Mouse (Mus musculus) neural tube, embryonic 11.5 days (tissue): ENCODE results near the gene Osgepl1. TPM values are rescaled to one million over a fixed set of nuclear protein-coding genes. Genes with fewer than 3 reads are reported as not detected.
"Not testable (repeated sequence)": the region's sequence is repeated elsewhere in the genome, so short reads cannot be mapped to it uniquely, and the experiment has no call there.

Experiments
- ATAC-seq: fragments of 200-750 bp; cut with Nextera tagmentation; 2 replicates; pipeline ENCODE4 v1.8.0; 2017; ENCODE audit warnings: moderate number of reproducible peaks, mild to moderate bottlenecking, moderate TSS enrichment, moderate library complexity; ENCODE audit not compliant: insufficient read depth, low FRiP score, low TSS enrichment
- DNase-seq: peaks from one replicate; pipeline ENCODE4 v3.0.0-alpha.2; 2015; ENCODE audit warnings: low spot score
- H3K27ac ChIP-seq: fragments of 300-500 bp; sonication (generic); 2 replicates; pipeline ENCODE4 v1.5.1; 2014; ENCODE audit warnings: low read depth, mild to moderate bottlenecking, low read length
- H3K27me3 ChIP-seq: fragments of 300-500 bp; sonication (generic); 2 replicates; pipeline ENCODE4 v1.6.1; 2014; ENCODE audit warnings: mild to moderate bottlenecking, low read length, mixed read lengths; ENCODE audit not compliant: control insufficient read depth, insufficient read depth
- H3K36me3 ChIP-seq: fragments of 300-500 bp; sonication (generic); 2 replicates; pipeline ENCODE4 v1.6.1; 2014; ENCODE audit warnings: mild to moderate bottlenecking, low read length, moderate library complexity, mixed read lengths; ENCODE audit not compliant: control insufficient read depth, insufficient read depth
- H3K4me1 ChIP-seq: fragments of 300-500 bp; sonication (generic); 2 replicates; pipeline ENCODE4 v1.6.1; 2014; ENCODE audit warnings: low read length, mixed read lengths; ENCODE audit not compliant: control insufficient read depth, insufficient read depth
- H3K4me2 ChIP-seq: fragments of 300-500 bp; sonication (generic); 2 replicates; pipeline ENCODE4 v1.6.1; 2014; ENCODE audit warnings: low read depth, mild to moderate bottlenecking, moderate library complexity
- H3K4me3 ChIP-seq: fragments of 300-500 bp; sonication (generic); 2 replicates; pipeline ENCODE4 v1.5.1; 2014; ENCODE audit warnings: low read depth, low read length
- H3K9ac ChIP-seq: fragments of 300-500 bp; sonication (generic); 2 replicates; pipeline ENCODE4 v1.6.1; 2014; ENCODE audit warnings: mild to moderate bottlenecking, low read length
- H3K9me3 ChIP-seq: fragments of 300-500 bp; sonication (generic); 2 replicates; pipeline ENCODE4 v1.6.1; 2016; ENCODE audit warnings: low read length; ENCODE audit not compliant: control insufficient read depth
- WGBS: fragments of 180-500 bp; shearing (Covaris S2); extraction: QIAGEN DNeasy Blood & Tissue Kit; methylation state at CpG from one replicate; pipeline ENCODE4 v1.1.7; 2014; 5-methylcytosine and 5-hydroxymethylcytosine counted together
- polyA plus RNA-seq: library from polyadenylated mRNA; unstranded; fragments of >200 nt; fragmentation: Nextera tagmentation; extraction: Ambion mirVana; gene quantifications from 2 replicates; pipeline ENCODE4 v1.2.1, GENCODE M21; 2014

Gene Osgepl1
- polyA plus RNA-seq, 1 experiment from 2014 or later: 30.1 TPM

- Histone ChIP-seq H3K9me3 (no peaks in the 10 kb centered on the region), H3K4me1 (no peaks in the 10 kb centered on the region), H3K27ac (no peak overlapping the region), H3K4me2 (no peak overlapping the region), H3K9ac (no peak overlapping the region), H3K36me3 (no peaks in the 10 kb centered on the region), H3K27me3 (no peaks in the 10 kb centered on the region), H3K4me3 (no peak overlapping the region)
- 92% methylated on average over 5 of the region's 5 CpGs for WGBS
- DNase-seq (no peak), ATAC-seq (no peak)
Measured at GRCm38 (mm10) chr1:53323254-53323653, 9.8 kb downstream of the Osgepl1 start.

GRCm38 (mm10) chr1:53324277-53324676 is 10.9 kb downstream of the Osgepl1 start:
- Histone ChIP-seq H3K4me3 (no peak overlapping the region), H3K27ac (no peak overlapping the region), H3K9ac (no peak overlapping the region), H3K27me3 (no peaks in the 10 kb centered on the region), H3K9me3 (no peaks in the 10 kb centered on the region), H3K4me2 (no peak overlapping the region), H3K36me3 (no peaks in the 10 kb centered on the region), H3K4me1 (no peaks in the 10 kb centered on the region)
- 95% methylated on average over 1 of the region's 1 CpGs for WGBS
- DNase-seq: no peak
- no peak for ATAC-seq

GRCm38 (mm10) chr1:53324827-53325494 is 11.5 kb downstream of the Osgepl1 start:
- H3K27me3 ChIP-seq: no peaks in the 10 kb centered on the region
- H3K27ac ChIP-seq: no peak overlapping the region
- no peak overlapping the region for H3K4me2 ChIP-seq
- no peak overlapping the region for H3K9ac ChIP-seq
- no peak for ATAC-seq
- no peaks in the 10 kb centered on the region for H3K4me1 ChIP-seq
- DNase-seq: no peak
- H3K4me3 ChIP-seq: no peak overlapping the region
- 93% methylated on average over 5 of the region's 5 CpGs for WGBS
- H3K36me3 ChIP-seq: no peaks in the 10 kb centered on the region
- no peaks in the 10 kb centered on the region for H3K9me3 ChIP-seq

DNA sequence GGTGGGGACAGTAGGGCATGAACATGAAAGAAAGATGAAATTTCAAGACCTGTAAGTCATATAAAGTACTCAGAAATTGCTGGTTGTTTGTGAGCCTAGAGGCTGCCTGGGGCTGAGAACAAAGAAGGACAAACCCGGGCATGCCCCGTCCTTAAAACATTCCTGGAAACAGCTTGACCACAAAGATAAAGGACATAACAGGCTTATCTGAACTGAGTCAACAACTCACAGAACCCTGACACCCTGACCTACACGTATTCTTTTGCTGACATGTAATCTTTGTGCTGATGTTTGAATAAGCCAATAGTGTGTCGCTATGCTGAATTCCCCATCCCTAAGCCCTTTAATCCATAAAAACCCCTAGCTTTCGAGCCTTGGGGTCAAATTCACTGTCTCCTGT is 20.1 kb downstream of the Osgepl1 start:
- H3K4me1 ChIP-seq, H3K27me3 ChIP-seq, H3K27ac ChIP-seq, H3K4me3 ChIP-seq, H3K4me2 ChIP-seq, ATAC-seq, H3K36me3 ChIP-seq, H3K9me3 ChIP-seq, H3K9ac ChIP-seq, DNase-seq: not testable (repeated sequence)
- 82% methylated on average over 5 of the region's 5 CpGs for WGBS

- H3K4me2 ChIP-seq: no peak overlapping the region
- no peaks in the 10 kb centered on the region for H3K9me3 ChIP-seq
- H3K4me1 ChIP-seq: no peaks in the 10 kb centered on the region
- no peak overlapping the region for H3K9ac ChIP-seq
- no peak overlapping the region for H3K4me3 ChIP-seq
- H3K27me3 ChIP-seq: no peaks in the 10 kb centered on the region
- DNase-seq (no peak), ATAC-seq (no peak)
- H3K27ac ChIP-seq: no peak overlapping the region
- no peaks in the 10 kb centered on the region for H3K36me3 ChIP-seq
Measured at GRCm38 (mm10) chr1:53335465-53335864, 22.0 kb downstream of the Osgepl1 start.

GRCm38 (mm10) chr1:53337403-53337802 is 24.0 kb downstream of the Osgepl1 start:
- ATAC-seq, H3K4me2 ChIP-seq: not testable (repeated sequence)

GRCm38 (mm10) chr1:53341071-53341470 is 27.6 kb downstream of the Osgepl1 start:
- ATAC-seq (no peak), DNase-seq (no peak)
- Histone ChIP-seq H3K27ac (no peak overlapping the region), H3K4me3 (no peak overlapping the region), H3K4me2 (no peak overlapping the region), H3K9ac (no peak overlapping the region), H3K36me3 (peaks cover 7% of the 10 kb centered on the region; the same call in 1 of the 2 replicates), H3K27me3 (no peaks in the 10 kb centered on the region), H3K9me3 (peaks cover 4% of the 10 kb centered on the region; the same call in 1 of the 2 replicates), H3K4me1 (no peaks in the 10 kb centered on the region)
- WGBS: 95% methylated on average over 2 of the region's 2 CpGs

More at GRCm38 (mm10) chr1:53337403-53337802, 24.0 kb downstream of the Osgepl1 start:
- H3K4me1 ChIP-seq, H3K27me3 ChIP-seq, H3K9ac ChIP-seq, H3K36me3 ChIP-seq, H3K27ac ChIP-seq, DNase-seq, H3K4me3 ChIP-seq, H3K9me3 ChIP-seq: not testable (repeated sequence)
- WGBS: 71% methylated on average over 2 of the region's 2 CpGs

DNA sequence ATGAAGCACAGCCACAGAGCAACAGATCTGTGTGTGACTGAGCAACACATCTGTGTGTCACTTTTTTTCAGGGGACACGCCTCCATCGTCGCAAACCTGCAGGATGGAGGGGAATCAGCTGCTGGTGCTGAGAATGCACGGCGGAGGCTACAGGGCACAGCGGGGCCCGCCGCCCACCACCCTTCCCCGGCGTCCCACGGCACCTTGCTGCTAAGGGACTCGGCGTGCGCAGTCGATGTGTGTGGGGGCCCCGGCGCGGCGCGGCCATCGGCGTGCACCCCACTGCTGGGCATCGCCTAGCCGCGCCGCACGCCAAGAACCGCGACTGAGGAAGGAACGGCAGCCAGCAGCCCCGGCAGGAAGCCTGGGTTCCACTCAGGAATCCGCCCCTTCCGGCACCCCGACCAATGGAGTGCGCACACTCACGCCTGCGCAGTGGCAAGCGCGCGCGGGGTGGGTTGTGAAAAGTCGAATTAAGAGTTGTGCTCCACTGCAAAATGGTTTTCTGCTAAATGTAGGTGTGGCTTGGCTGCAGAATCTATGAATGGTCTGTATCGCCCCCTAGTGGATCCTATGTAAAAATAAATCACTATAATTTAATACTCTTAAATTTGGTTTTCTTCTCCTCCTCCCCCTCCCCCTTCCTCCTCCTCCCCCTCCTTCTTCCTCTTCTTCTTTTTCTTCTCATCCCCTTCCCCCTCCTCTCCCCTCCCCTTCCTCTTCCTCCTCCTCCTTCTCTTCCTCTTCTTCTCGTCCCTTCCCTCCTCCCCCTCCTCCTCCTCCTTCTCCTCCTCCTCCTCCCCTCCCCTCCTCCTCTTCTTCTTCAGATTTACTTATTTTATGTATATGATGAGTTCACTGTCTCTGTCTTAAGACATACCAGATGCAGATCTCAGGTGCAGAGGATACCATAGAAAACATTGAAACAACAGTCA is 39.2 kb downstream of the Osgepl1 start, which contains the start of the genes Asdurf, Gm28551 and Asnsd1:
Asdurf (minus strand) TSS at position 293 of the 935 bp plus-strand sequence.
Gm28551 (minus strand) TSS at position 341 of the 935 bp plus-strand sequence.
Asnsd1 (minus strand) TSS at position 426 of the 935 bp plus-strand sequence.
- Histone ChIP-seq H3K27me3 (no peaks in the 10 kb centered on the region), H3K4me2 (peak within 1 kb of the TSS; percentile 50), H3K9me3 (no peaks in the 10 kb centered on the region), H3K4me3 (peak within 1 kb of the TSS; percentile 82), H3K36me3 (peaks cover 4% of the 10 kb centered on the region; the same call in 1 of the 2 replicates), H3K9ac (peak within 1 kb of the TSS; percentile 92), H3K27ac (peak within 1 kb of the TSS; percentile 79), H3K4me1 (no peaks in the 10 kb centered on the region)
- ATAC-seq (peak; percentile 99), DNase-seq (peak; percentile 96)
- WGBS: under 1% methylated on average over 44 of the region's 44 CpGs
